Mouse (Mus musculus): ENCODE data around the gene Tmem88. TPM values are rescaled to one million over a fixed set of nuclear protein-coding genes. Genes with fewer than 3 reads are reported as not detected.

Tmem88 gene
- polyA plus RNA-seq, 1 experiment from 2014 or later = 34.8 TPM

Other genes with a start within 250 kb of the Tmem88 start
- 0.12 and 0.28 TPM in 2 replicates for gene Alox12b, start 241.2 kb downstream of the Tmem88 start, polyA plus RNA-seq (2014; fragmentation: Nextera tagmentation; extraction: Ambion mirVana)
- gene Alox8, start 200.4 kb downstream of the Tmem88 start, polyA plus RNA-seq (2014; fragmentation: Nextera tagmentation; extraction: Ambion mirVana) = 0.13 and 0.15 TPM in 2 replicates
- 0.01 TPM in 1 of 2 replicates, not detected in the other for gene Gucy2e, start 161.2 kb downstream of the Tmem88 start, polyA plus RNA-seq (2014; fragmentation: Nextera tagmentation; extraction: Ambion mirVana)
- 15.5 and 17.4 TPM in 2 replicates for gene Cntrob, start 74.5 kb downstream of the Tmem88 start, polyA plus RNA-seq (2014; fragmentation: Nextera tagmentation; extraction: Ambion mirVana)
- gene Trappc1, start 74.3 kb downstream of the Tmem88 start, polyA plus RNA-seq (2014; fragmentation: Nextera tagmentation; extraction: Ambion mirVana) = 155 and 160 TPM in 2 replicates
- 2.8 and 3.2 TPM in 2 replicates for gene Kcnab3, start 72.0 kb downstream of the Tmem88 start, polyA plus RNA-seq (2014; fragmentation: Nextera tagmentation; extraction: Ambion mirVana)
- gene Rnf227, start 57.8 kb downstream of the Tmem88 start, polyA plus RNA-seq (2014; fragmentation: Nextera tagmentation; extraction: Ambion mirVana) = 13.2 and 14.3 TPM in 2 replicates
- gene Chd3, start 28.8 kb downstream of the Tmem88 start, polyA plus RNA-seq (2014; fragmentation: Nextera tagmentation; extraction: Ambion mirVana) = 52.4 and 62.3 TPM in 2 replicates
- gene Naa38, start 2.7 kb downstream of the Tmem88 start, polyA plus RNA-seq (2014; fragmentation: Nextera tagmentation; extraction: Ambion mirVana) = 184 and 197 TPM in 2 replicates
- 23.3 and 23.8 TPM in 2 replicates for gene Cyb5d1, start 2.6 kb downstream of the Tmem88 start, polyA plus RNA-seq (2014; fragmentation: Nextera tagmentation; extraction: Ambion mirVana)
- 29.1 and 29.6 TPM in 2 replicates for gene Kdm6b, start 15.4 kb upstream of the Tmem88 start, polyA plus RNA-seq (2014; fragmentation: Nextera tagmentation; extraction: Ambion mirVana)
- 0.98 and 1.9 TPM in 2 replicates for gene Dnah2, start 150.9 kb upstream of the Tmem88 start, polyA plus RNA-seq (2014; fragmentation: Nextera tagmentation; extraction: Ambion mirVana)
- gene Efnb3, start 162.0 kb upstream of the Tmem88 start, polyA plus RNA-seq (2014; fragmentation: Nextera tagmentation; extraction: Ambion mirVana) = 4.0 and 4.9 TPM in 2 replicates
- gene Wrap53, start 182.0 kb upstream of the Tmem88 start, polyA plus RNA-seq (2014; fragmentation: Nextera tagmentation; extraction: Ambion mirVana) = 26.8 and 31.8 TPM in 2 replicates
- gene Trp53, start 182.1 kb upstream of the Tmem88 start, polyA plus RNA-seq (2014; fragmentation: Nextera tagmentation; extraction: Ambion mirVana) = 176 and 192 TPM in 2 replicates
- 7.3 and 8.2 TPM in 2 replicates for gene Atp1b2, start 207.7 kb upstream of the Tmem88 start, polyA plus RNA-seq (2014; fragmentation: Nextera tagmentation; extraction: Ambion mirVana)
- not detected in 2 replicates for gene Shbg, start 219.7 kb upstream of the Tmem88 start, polyA plus RNA-seq (2014; fragmentation: Nextera tagmentation; extraction: Ambion mirVana)
- 16.8 and 18.1 TPM in 2 replicates for gene Sat2, start 223.8 kb upstream of the Tmem88 start, polyA plus RNA-seq (2014; fragmentation: Nextera tagmentation; extraction: Ambion mirVana)
- 22.6 and 23.0 TPM in 2 replicates for gene Fxr2, start 234.8 kb upstream of the Tmem88 start, polyA plus RNA-seq (2014; fragmentation: Nextera tagmentation; extraction: Ambion mirVana)